28 mouse cellular contexts compared by ENCODE assay signal in genomic region chr15:102183076-102183475, GRCm38 (mm10). TPM values are rescaled to one million over a fixed set of nuclear protein-coding genes. Genes with fewer than 3 reads are reported as not detected.
A peak's percentile ranks its signal among the peaks of the same experiment; 100 is the strongest.
DNase-seq lines count a peak whose midpoint lies in the region; ATAC-seq lines count a peak whose summit lies in the region.
"Had no signal": no experiment of that assay in that cellular context is flagged by ENCODE, and none has a peak within 500 bp of the region (broad histone marks: within the 10 kb centered on the region; RNA-seq: fewer than 3 reads in every experiment).

No protein-coding gene starts in this region.

- peaks cover 67% of the 10 kb centered on the region for H3K36me3 ChIP-seq in embryonic facial prominence, embryonic 14.5 days (ENCODE audit: control insufficient read depth, insufficient read depth, low read length)
- peaks cover 47% of the 10 kb centered on the region for H3K36me3 ChIP-seq in kidney, embryonic 15.5 days
- H3K36me3 ChIP-seq: forebrain, embryonic 15.5 days had no signal

- no peak for DNase-seq in embryonic facial prominence, embryonic 14.5 days (ENCODE audit: low spot score)
- peak; percentile 71 for DNase-seq in kidney, adult 18-20 months
- peak; percentile 77 to 91 for DNase-seq in kidney, postnatal 25 days
- DNase-seq in layer of hippocampus, postnatal 14 days (ENCODE audit: low spot score in 2 of 2): no peak
- DNase-seq in cerebellum, adult 8-10 months: no peak
- DNase-seq: adrenal gland, postnatal 25 days; cerebellum, adult 11-12 months; cerebellum, postnatal 10 days; gastrocnemius, adult 2 months; heart, postnatal 14 days; layer of hippocampus, adult 9-11 months; liver, embryonic 13.5 days; lung, adult 18-20 months; right cerebral cortex, postnatal 25 days had no signal

- H3K27ac ChIP-seq in embryonic facial prominence, embryonic 14.5 days (replicated peaks; ENCODE audit: low read depth, low read length): no peak overlapping the region
- H3K27ac ChIP-seq in kidney, embryonic 15.5 days: peak overlapping the region; percentile 76
- H3K27ac ChIP-seq: forebrain, embryonic 10.5 days; forebrain, embryonic 15.5 days; gastrocnemius, adult 2 months; limb, embryonic 13.5 days; liver, embryonic 13.5 days; macrophage; midbrain, embryonic 13.5 days; neural tube, embryonic 13.5 days; stomach, embryonic 15.5 days had no signal

- H3K4me1 ChIP-seq in embryonic facial prominence, embryonic 14.5 days (ENCODE audit: control insufficient read depth, insufficient read depth, low read length): no peaks in the 10 kb centered on the region
- peaks cover 17% of the 10 kb centered on the region for H3K4me1 ChIP-seq in kidney, embryonic 15.5 days
- H3K4me1 ChIP-seq: forebrain, embryonic 15.5 days; limb, embryonic 13.5 days; midbrain, embryonic 13.5 days; neural tube, embryonic 13.5 days; stomach, embryonic 15.5 days had no signal

- H3K9ac ChIP-seq in embryonic facial prominence, embryonic 14.5 days (ENCODE audit: low read depth, low read length): no peak overlapping the region
- H3K9ac ChIP-seq in kidney, embryonic 15.5 days: no peak overlapping the region
- H3K9ac ChIP-seq: forebrain, embryonic 15.5 days; limb, embryonic 13.5 days; liver, embryonic 13.5 days; midbrain, embryonic 13.5 days; neural tube, embryonic 13.5 days; stomach, embryonic 15.5 days had no signal

- no peak overlapping the region for H3K4me3 ChIP-seq in embryonic facial prominence, embryonic 14.5 days (ENCODE audit: low read depth, low read length)
- no peak overlapping the region for H3K4me3 ChIP-seq in kidney, embryonic 15.5 days (replicated peaks)
- H3K4me3 ChIP-seq: forebrain, embryonic 10.5 days; forebrain, embryonic 15.5 days; gastrocnemius, adult 2 months; limb, embryonic 13.5 days; liver, embryonic 13.5 days; midbrain, embryonic 13.5 days; neural tube, embryonic 13.5 days; stomach, embryonic 15.5 days had no signal

- H3K4me2 ChIP-seq in embryonic facial prominence, embryonic 14.5 days (ENCODE audit: low read depth, low read length): no peak overlapping the region
- no peak overlapping the region for H3K4me2 ChIP-seq in kidney, embryonic 15.5 days
- H3K4me2 ChIP-seq: forebrain, embryonic 15.5 days; limb, embryonic 13.5 days; liver, embryonic 13.5 days; midbrain, embryonic 13.5 days; neural tube, embryonic 13.5 days; stomach, embryonic 15.5 days had no signal

- 46% methylated on average over 3 of the region's 3 CpGs for WGBS in embryonic facial prominence, embryonic 14.5 days
- WGBS in kidney, embryonic 15.5 days: 53% methylated on average over 3 of the region's 3 CpGs

- no peaks in the 10 kb centered on the region for H3K27me3 ChIP-seq in embryonic facial prominence, embryonic 14.5 days (replicated peaks; ENCODE audit: control insufficient read depth, insufficient read depth, low read length)
- H3K27me3 ChIP-seq in kidney, embryonic 15.5 days: no peaks in the 10 kb centered on the region
- H3K27me3 ChIP-seq: forebrain, embryonic 15.5 days; limb, embryonic 13.5 days; liver, embryonic 13.5 days; midbrain, embryonic 13.5 days; neural tube, embryonic 13.5 days; stomach, embryonic 15.5 days had no signal

- ATAC-seq in embryonic facial prominence, embryonic 14.5 days (ENCODE audit: low read depth): peak; percentile 24; the same call in 1 of the 2 replicates
- peak; percentile 72; the same call in 1 of the 2 replicates for ATAC-seq in kidney, embryonic 15.5 days (replicated peaks; ENCODE audit: low FRiP score)
- no peak for ATAC-seq in erythroid progenitor cell, adult 5-6 weeks (replicated peaks; ENCODE audit: low FRiP score, poor library complexity, severe bottlenecking)
- ATAC-seq: forebrain, embryonic 15.5 days; hindbrain, embryonic 16.5 days; lung, postnatal 0 days; midbrain, embryonic 13.5 days had no signal

- H3K9me3 ChIP-seq in embryonic facial prominence, embryonic 14.5 days (ENCODE audit: control insufficient read depth, low read length): no peaks in the 10 kb centered on the region
- no peaks in the 10 kb centered on the region for H3K9me3 ChIP-seq in kidney, embryonic 15.5 days (replicated peaks)
- H3K9me3 ChIP-seq: forebrain, embryonic 10.5 days; forebrain, embryonic 15.5 days; limb, embryonic 13.5 days; liver, embryonic 13.5 days; midbrain, embryonic 13.5 days; neural tube, embryonic 13.5 days; stomach, embryonic 15.5 days had no signal

RNA-seq across cellular contexts. Expression of gene Zfp740, which starts 20.0 kb away (rescaled TPM):
- 48.6 and 49.8 TPM in 2 replicates for polyA plus RNA-seq in embryonic facial prominence, embryonic 14.5 days (2014; fragmentation: Nextera tagmentation; extraction: Ambion mirVana)
- polyA plus RNA-seq in kidney, embryonic 15.5 days (2015; fragmentation: Nextera tagmentation; extraction: Ambion mirVana): 72.7 and 77.1 TPM in 2 replicates
- total RNA-seq in layer of hippocampus, postnatal 14 days (2021): 10 to 100 TPM; 69.8 to 76.3 TPM
- total RNA-seq in erythroid progenitor cell, adult 5-6 weeks (2015; ENCODE audit: low replicate concordance): 25.2 and 33.5 TPM in 2 replicates
- total RNA-seq in erythroid progenitor cell, adult 5-6 weeks (2017; ENCODE audit: low replicate concordance): 30.5 and 52.6 TPM in 2 replicates

RNA-seq across cellular contexts. Expression of gene Csad, which starts 21.4 kb away (rescaled TPM):
- polyA plus RNA-seq in embryonic facial prominence, embryonic 14.5 days (2014; fragmentation: Nextera tagmentation; extraction: Ambion mirVana): 63.6 and 66.8 TPM in 2 replicates
- polyA plus RNA-seq in kidney, embryonic 15.5 days (2015; fragmentation: Nextera tagmentation; extraction: Ambion mirVana): 95.2 and 112 TPM in 2 replicates
- total RNA-seq in layer of hippocampus, postnatal 14 days (2021): 10 to 100 TPM; 40.5 to 42.4 TPM
- 8.3 and 23.9 TPM in 2 replicates for total RNA-seq in erythroid progenitor cell, adult 5-6 weeks (2015; ENCODE audit: low replicate concordance)
- 6.3 and 27.2 TPM in 2 replicates for total RNA-seq in erythroid progenitor cell, adult 5-6 weeks (2017; ENCODE audit: low replicate concordance)

RNA-seq across cellular contexts. Expression of gene Soat2, which starts 32.8 kb away (rescaled TPM):
- 0.17 and 0.63 TPM in 2 replicates for polyA plus RNA-seq in embryonic facial prominence, embryonic 14.5 days (2014; fragmentation: Nextera tagmentation; extraction: Ambion mirVana)
- 0.33 and 1.1 TPM in 2 replicates for polyA plus RNA-seq in kidney, embryonic 15.5 days (2015; fragmentation: Nextera tagmentation; extraction: Ambion mirVana)
- total RNA-seq in layer of hippocampus, postnatal 14 days (2021): not detected
- total RNA-seq in erythroid progenitor cell, adult 5-6 weeks (2015; ENCODE audit: low replicate concordance): 1.1 and 5.0 TPM in 2 replicates
- total RNA-seq in erythroid progenitor cell, adult 5-6 weeks (2017; ENCODE audit: low replicate concordance): 1.0 and 1.7 TPM in 2 replicates
- polyA plus RNA-seq: forebrain, embryonic 15.5 days; hindbrain, embryonic 16.5 days; midbrain, embryonic 13.5 days had no signal

RNA-seq across cellular contexts. Expression of gene Igfbp6, which starts 38.9 kb away (rescaled TPM):
- polyA plus RNA-seq in embryonic facial prominence, embryonic 14.5 days (2014; fragmentation: Nextera tagmentation; extraction: Ambion mirVana): 15.0 and 20.1 TPM in 2 replicates
- 31.0 and 33.6 TPM in 2 replicates for polyA plus RNA-seq in kidney, embryonic 15.5 days (2015; fragmentation: Nextera tagmentation; extraction: Ambion mirVana)
- total RNA-seq in layer of hippocampus, postnatal 14 days (2021): 1 to 10 TPM; 3.0 to 4.0 TPM
- not detected in 2 replicates for total RNA-seq in erythroid progenitor cell, adult 5-6 weeks (2015; ENCODE audit: low replicate concordance)
- not detected in 2 replicates for total RNA-seq in erythroid progenitor cell, adult 5-6 weeks (2017; ENCODE audit: low replicate concordance)
- total RNA-seq: common myeloid progenitor, adult 5-6 weeks; granulocyte monocyte progenitor cell, adult 5-6 weeks; megakaryocyte-erythroid progenitor cell, adult 5-6 weeks had no signal
- polyA plus RNA-seq: macrophage had no signal

RNA-seq across cellular contexts. Expression of gene Spryd3, which starts 47.0 kb away (rescaled TPM):
- 19.2 TPM in 2 replicates for polyA plus RNA-seq in embryonic facial prominence, embryonic 14.5 days (2014; fragmentation: Nextera tagmentation; extraction: Ambion mirVana)
- 18.0 and 18.4 TPM in 2 replicates for polyA plus RNA-seq in kidney, embryonic 15.5 days (2015; fragmentation: Nextera tagmentation; extraction: Ambion mirVana)
- total RNA-seq in layer of hippocampus, postnatal 14 days (2021): 100 to 1,000 TPM; 163 to 164 TPM
- total RNA-seq in erythroid progenitor cell, adult 5-6 weeks (2015; ENCODE audit: low replicate concordance): 2.5 and 5.4 TPM in 2 replicates
- 2.3 and 16.0 TPM in 2 replicates for total RNA-seq in erythroid progenitor cell, adult 5-6 weeks (2017; ENCODE audit: low replicate concordance)

Comparison
In these comparisons a context has a peak if more than half of its experiments do, and no peak if none do; other contexts are left out.
1. DNase-seq: peak in kidney, adult 18-20 months (single experiment) and kidney, postnatal 25 days (2 of 2); none in embryonic facial prominence, embryonic 14.5 days (single experiment), layer of hippocampus, postnatal 14 days (0 of 2) and cerebellum, adult 8-10 months (single experiment).